Mouse (Mus musculus) MEL (cell line): Measurements from ENCODE around the gene Sema6b. TPM values are rescaled to one million over a fixed set of nuclear protein-coding genes. Genes with fewer than 3 reads are reported as not detected.

Experiments
- DNase-seq: peaks from one replicate; pipeline ENCODE4 v3.0.0; 2011; ENCODE audit warnings: low read depth, low spot score
- H3K27ac ChIP-seq: 2 replicates; pipeline ENCODE4 v1.5.1; 2012; ENCODE audit warnings: low read depth, mild to moderate bottlenecking, control low read depth, low read length, moderate library complexity; ENCODE audit not compliant: control insufficient read depth
- H3K27me3 ChIP-seq, 2 experiments: fragments of 150-350 bp in 1 of 2; sonication (generic) in 1 of 2; 2 replicates each; pipeline ENCODE4 v1.6.1; 2012; ENCODE audit warnings: low read length in 2 of 2, mild to moderate bottlenecking in 2 of 2, improper control_type of control experiment in 1 of 2, moderate library complexity in 1 of 2; ENCODE audit not compliant: insufficient read depth in 2 of 2, control insufficient read depth in 1 of 2
- H3K36me3 ChIP-seq, 2 experiments: 2 replicates each; pipeline ENCODE4 v1.6.1; 2012 to 2014; ENCODE audit warnings: low read length in 2 of 2, improper control_type of control experiment in 1 of 2, inconsistent platforms in 1 of 2, mild to moderate bottlenecking in 1 of 2; ENCODE audit not compliant: insufficient read depth in 2 of 2, control insufficient read depth in 1 of 2
- H3K4me1 ChIP-seq, 2 experiments: fragments of 150-350 bp in 1 of 2; sonication (generic) in 1 of 2; 2 replicates each; pipeline ENCODE4 v1.6.1; 2012; ENCODE audit warnings: low read length in 2 of 2, improper control_type of control experiment in 1 of 2, mild to moderate bottlenecking in 1 of 2; ENCODE audit not compliant: insufficient read depth in 2 of 2, control insufficient read depth in 1 of 2
- H3K4me3 ChIP-seq, 2 experiments: fragments of 150-350 bp in 1 of 2; sonication (generic) in 1 of 2; 2 replicates each; pipeline ENCODE4 v1.5.1; 2012; ENCODE audit warnings: low read depth in 2 of 2, low read length in 2 of 2, mild to moderate bottlenecking in 2 of 2, moderate library complexity in 2 of 2, control low read depth in 1 of 2, improper control_type of control experiment in 1 of 2; ENCODE audit not compliant: control insufficient read depth in 1 of 2, insufficient read depth in 1 of 2
- H3K79me2 ChIP-seq: 2 replicates; pipeline ENCODE4 v1.6.1; 2012; ENCODE audit warnings: mild to moderate bottlenecking, low read length, moderate library complexity; ENCODE audit not compliant: control insufficient read depth, poor library complexity, insufficient read depth
- H3K9ac ChIP-seq: 2 replicates; pipeline ENCODE4 v1.6.1; 2012; ENCODE audit warnings: low read depth, mild to moderate bottlenecking, control low read depth, low read length, moderate library complexity; ENCODE audit not compliant: control insufficient read depth, poor library complexity, severe bottlenecking
- H3K9me3 ChIP-seq: fragments of 150-350 bp; sonication (generic); replicated peaks from 2 replicates; pipeline ENCODE4 v1.6.1; 2012; ENCODE audit warnings: mild to moderate bottlenecking, low read length, improper control_type of control experiment, moderate library complexity; ENCODE audit not compliant: insufficient read depth
- CHD2 ChIP-seq: IDR thresholded peaks from 2 replicates; pipeline ENCODE4 v1.6.1; 2011; ENCODE audit warnings: low read length, improper control_type of control experiment
- CTCF ChIP-seq, 3 experiments: IDR thresholded peaks in 2 of 3; conservative IDR thresholded peaks in 1 of 3; 2 replicates each; pipeline ENCODE4 v1.5.1; 2011 to 2012; ENCODE audit warnings: low read length in 3 of 3, low read depth in 2 of 3, mild to moderate bottlenecking in 2 of 3, improper control_type of control experiment in 1 of 3, inconsistent platforms in 1 of 3, mixed read lengths in 1 of 3, moderate library complexity in 1 of 3; ENCODE audit not compliant: control insufficient read depth in 1 of 3, insufficient read depth in 1 of 3, poor library complexity in 1 of 3, severe bottlenecking in 1 of 3
- ELF1 ChIP-seq: IDR thresholded peaks from 2 replicates; pipeline ENCODE4 v1.6.1; 2014; ENCODE audit warnings: low read depth, mild to moderate bottlenecking, inconsistent platforms, low read length, improper control_type of control experiment, moderate library complexity
- EP300 ChIP-seq, 2 experiments: IDR thresholded peaks; 2 replicates each; pipeline ENCODE4 v1.6.1; 2011; ENCODE audit warnings: improper control_type of control experiment in 2 of 2, low read length in 2 of 2, low read depth in 1 of 2, mild to moderate bottlenecking in 1 of 2
- HCFC1 ChIP-seq: IDR thresholded peaks from 2 replicates; pipeline ENCODE4 v1.6.1; 2012; ENCODE audit warnings: low read depth, mild to moderate bottlenecking, inconsistent platforms, low read length, improper control_type of control experiment, moderate library complexity
- MAFK ChIP-seq: IDR thresholded peaks from 2 replicates; pipeline ENCODE4 v1.6.1; 2011; ENCODE audit warnings: low read depth, mild to moderate bottlenecking, low read length, improper control_type of control experiment, borderline replicate concordance
- MEF2A ChIP-seq: IDR thresholded peaks from 2 replicates; pipeline ENCODE4 v1.6.1; 2014; ENCODE audit warnings: low read depth, mild to moderate bottlenecking, inconsistent platforms, low read length, improper control_type of control experiment; ENCODE audit not compliant: poor library complexity, insufficient replicate concordance, severe bottlenecking; ENCODE audit errors: extremely low read depth
- MXI1 ChIP-seq: IDR thresholded peaks from 2 replicates; pipeline ENCODE4 v1.6.1; 2011; ENCODE audit warnings: mild to moderate bottlenecking, low read depth, low read length, improper control_type of control experiment
- MYB ChIP-seq: IDR thresholded peaks from 2 replicates; pipeline ENCODE4 v1.6.1; 2011; ENCODE audit warnings: mild to moderate bottlenecking, low read depth, low read length, improper control_type of control experiment
- MYC ChIP-seq: IDR thresholded peaks from 2 replicates; pipeline ENCODE4 v1.6.1; 2011; ENCODE audit warnings: low read depth, mild to moderate bottlenecking, low read length, improper control_type of control experiment, moderate library complexity
- NELFE ChIP-seq: IDR thresholded peaks from 2 replicates; pipeline ENCODE4 v1.6.1; 2011; ENCODE audit warnings: low read depth, low read length, improper control_type of control experiment
- NRF1 ChIP-seq: IDR thresholded peaks from 2 replicates; pipeline ENCODE4 v1.6.1; 2014; ENCODE audit warnings: low read depth, mild to moderate bottlenecking, inconsistent platforms, low read length, improper control_type of control experiment, moderate library complexity; ENCODE audit not compliant: poor library complexity, insufficient read depth, severe bottlenecking
- POLR2A ChIP-seq, 2 experiments: IDR thresholded peaks; 2 replicates each; pipeline ENCODE4 v1.6.1; 2011 to 2012; ENCODE audit warnings: low read length in 2 of 2, mild to moderate bottlenecking in 2 of 2, control low read depth in 1 of 2, improper control_type of control experiment in 1 of 2, low read depth in 1 of 2, moderate library complexity in 1 of 2; ENCODE audit not compliant: control insufficient read depth in 1 of 2, insufficient read depth in 1 of 2, poor library complexity in 1 of 2
- POLR2AphosphoS2 ChIP-seq: IDR thresholded peaks from 2 replicates; pipeline ENCODE4 v1.6.1; 2011; ENCODE audit warnings: low read length, improper control_type of control experiment
- POLR2AphosphoS5 ChIP-seq: IDR thresholded peaks from 2 replicates; pipeline ENCODE4 v1.6.1; 2012; ENCODE audit warnings: low read depth, borderline replicate concordance, mild to moderate bottlenecking, inconsistent platforms, low read length, moderate library complexity, mixed read lengths
- RAD21 ChIP-seq: IDR thresholded peaks from 2 replicates; pipeline ENCODE4 v1.6.1; 2011; ENCODE audit warnings: mild to moderate bottlenecking, low read depth, low read length, improper control_type of control experiment
- TAL1 ChIP-seq: IDR thresholded peaks from 2 replicates; pipeline ENCODE4 v1.6.1; 2012; ENCODE audit warnings: mild to moderate bottlenecking, inconsistent platforms, low read length, moderate library complexity, mixed read lengths
- TBP ChIP-seq: IDR thresholded peaks from 2 replicates; pipeline ENCODE4 v1.8.0; 2011; ENCODE audit warnings: low read depth, low read length, improper control_type of control experiment
- TCF12 ChIP-seq: IDR thresholded peaks from 2 replicates; pipeline ENCODE4 v1.6.1; 2014; ENCODE audit warnings: low read depth, mild to moderate bottlenecking, inconsistent platforms, low read length, improper control_type of control experiment, moderate library complexity
- USF1 ChIP-seq: IDR thresholded peaks from 2 replicates; pipeline ENCODE4 v1.6.1; 2014; ENCODE audit warnings: low read depth, mild to moderate bottlenecking, inconsistent platforms, low read length, improper control_type of control experiment, moderate library complexity
- USF2 ChIP-seq, 2 experiments: IDR thresholded peaks; 2 replicates each; pipeline ENCODE4 v1.6.1; 2011 to 2012; ENCODE audit warnings: improper control_type of control experiment in 2 of 2, low read length in 2 of 2, borderline replicate concordance in 1 of 2, inconsistent platforms in 1 of 2, low read depth in 1 of 2, mild to moderate bottlenecking in 1 of 2; ENCODE audit not compliant: insufficient read depth in 1 of 2
- ZKSCAN1 ChIP-seq: IDR thresholded peaks from 2 replicates; pipeline ENCODE4 v1.6.1; 2012; ENCODE audit warnings: low read depth, mild to moderate bottlenecking, inconsistent platforms, low read length, improper control_type of control experiment, moderate library complexity
- ZNF384 ChIP-seq: IDR thresholded peaks from 2 replicates; pipeline ENCODE4 v1.6.1; 2012; ENCODE audit warnings: low read depth, mild to moderate bottlenecking, inconsistent platforms, low read length, improper control_type of control experiment
- polyA plus RNA-seq, 2 experiments: library from polyadenylated mRNA; stranded (reverse) in 1 of 2; unstranded in 1 of 2; fragments of >175 nt in 1 of 2; fragments of >200 nt in 1 of 2; gene quantifications; 2 replicates each; pipeline versions ENCODE4 v1.2.1 to v1.2.4; 2012; ENCODE audit warnings: low replicate concordance in 2 of 2, low read depth in 1 of 2; ENCODE audit not compliant: insufficient read length in 2 of 2, insufficient read depth in 1 of 2, missing spikeins in 1 of 2
- total RNA-seq: library from RNA; depleted of rRNA; stranded (reverse); fragments of 300-350 nt; gene quantifications from 2 replicates; pipeline ENCODE4 v1.2.3, GENCODE M21; 2012

Sema6b gene
- total and polyA plus RNA-seq, 3 experiments, result 7.7 to 16.8 TPM; not detected in 1

- H3K79me2 ChIP-seq, result no peaks in the 10 kb centered on the region
- DNase-seq, result no peak
- H3K4me3 ChIP-seq, result no peak overlapping the region
- no peaks in the 10 kb centered on the region for H3K9me3 ChIP-seq
- peaks cover 0 to 4% of the 10 kb centered on the region in 2 experiments; a peak in 2 of 4 replicates for H3K4me1 ChIP-seq
- TF ChIP-seq TBP (no peak), TAL1 (no peak), NELFE (no peak), MAFK (no peak), POLR2A (IDR thresholded peaks at IDR 0.05; ENCODE audit: control insufficient read depth in 1 of 2, insufficient read depth in 1 of 2, low read depth in 1 of 2, low read length in 2 of 2, poor library complexity in 1 of 2) (no peak), TCF12 (no peak), CHD2 (no peak), RAD21 (no peak), HCFC1 (no peak), CTCF (IDR thresholded peaks at IDR 0.05 in 2 of 3, conservative IDR thresholded peaks at IDR 0.05 in 1 of 3; ENCODE audit: control insufficient read depth in 1 of 3, insufficient read depth in 1 of 3, low read depth in 2 of 3, low read length in 3 of 3, poor library complexity in 1 of 3, severe bottlenecking in 1 of 3) (no peak), ELF1 (no peak), NRF1 (no peak), MEF2A (no peak), ZNF384 (no peak), MYC (no peak), MXI1 (no peak)
- H3K27ac ChIP-seq, result no peak overlapping the region
- H3K9ac ChIP-seq, result no peak overlapping the region
- H3K36me3 ChIP-seq, result peaks cover 0 to 4% of the 10 kb centered on the region in 2 experiments; a peak in 1 of 4 replicates
- H3K27me3 ChIP-seq, result peaks cover 0 to 2% of the 10 kb centered on the region in 2 experiments; a peak in 1 of 4 replicates
These were observed 7.3 kb upstream of the Sema6b start for GRCm38 (mm10) chr17:56147420-56147819.

GRCm38 (mm10) chr17:56146131-56146530, 6.0 kb upstream of the Sema6b start:
- DNase-seq, result no peak
- Histone ChIP-seq H3K79me2 (no peaks in the 10 kb centered on the region), H3K27ac (no peak overlapping the region), H3K4me1 (no peaks in the 10 kb centered on the region), H3K9ac (no peak overlapping the region), H3K4me3 (no peak overlapping the region), H3K27me3 (peaks cover 0 to 2% of the 10 kb centered on the region in 2 experiments; a peak in 1 of 4 replicates), H3K36me3 (no peaks in the 10 kb centered on the region), H3K9me3 (no peaks in the 10 kb centered on the region)
- no peak for TF ChIP-seq USF2 (IDR thresholded peaks at IDR 0.05; ENCODE audit: borderline replicate concordance in 1 of 2, insufficient read depth in 1 of 2, low read depth in 1 of 2, low read length in 2 of 2)
- TF ChIP-seq MYB, result no peak
- TF ChIP-seq POLR2AphosphoS2, result no peak
- no peak for TF ChIP-seq ZKSCAN1
- TF ChIP-seq POLR2A (IDR thresholded peaks at IDR 0.05; ENCODE audit: control insufficient read depth in 1 of 2, insufficient read depth in 1 of 2, low read depth in 1 of 2, low read length in 2 of 2, poor library complexity in 1 of 2), result no peak
- no peak for TF ChIP-seq USF1
- TF ChIP-seq CTCF (IDR thresholded peaks at IDR 0.05 in 2 of 3, conservative IDR thresholded peaks at IDR 0.05 in 1 of 3; ENCODE audit: control insufficient read depth in 1 of 3, insufficient read depth in 1 of 3, low read depth in 2 of 3, low read length in 3 of 3, poor library complexity in 1 of 3, severe bottlenecking in 1 of 3), result no peak
- no peak for TF ChIP-seq TCF12
- no peak for TF ChIP-seq EP300 (IDR thresholded peaks at IDR 0.05; ENCODE audit: low read depth in 1 of 2, low read length in 2 of 2)
- TF ChIP-seq POLR2AphosphoS5, result no peak
- TF ChIP-seq NRF1, result no peak
